Mouse (Mus musculus) forebrain, postnatal 0 days (tissue): ENCODE measurements around the gene Exosc8. TPM values are rescaled to one million over a fixed set of nuclear protein-coding genes. Genes with fewer than 3 reads are reported as not detected.

Experiments
- ATAC-seq: fragments of 200-750 bp; cut with Nextera tagmentation; 2 replicates; pipeline ENCODE4 v1.8.0; 2017; ENCODE audit warnings: mild to moderate bottlenecking, moderate library complexity
- DNase-seq: peaks from one replicate; pipeline ENCODE4 v3.0.0-alpha.2; 2015
- H3K27ac ChIP-seq: fragments of 300-500 bp; sonication (generic); 2 replicates; pipeline ENCODE4 v1.5.1; 2014; ENCODE audit warnings: low read depth, mild to moderate bottlenecking, antibody characterized with exemption, low read length, moderate library complexity, mixed read lengths
- H3K27me3 ChIP-seq: fragments of 300-500 bp; sonication (generic); 2 replicates; pipeline ENCODE4 v1.6.1; 2014; ENCODE audit warnings: mild to moderate bottlenecking, low read length, mixed read lengths; ENCODE audit not compliant: insufficient read depth
- H3K36me3 ChIP-seq: fragments of 300-500 bp; sonication (generic); 2 replicates; pipeline ENCODE4 v1.6.1; 2014; ENCODE audit warnings: mild to moderate bottlenecking, moderate library complexity; ENCODE audit not compliant: insufficient read depth
- H3K4me1 ChIP-seq: fragments of 300-500 bp; sonication (generic); 2 replicates; pipeline ENCODE4 v1.6.1; 2014; ENCODE audit warnings: antibody characterized with exemption; ENCODE audit not compliant: insufficient read depth
- H3K4me2 ChIP-seq: fragments of 300-500 bp; sonication (generic); 2 replicates; pipeline ENCODE4 v1.6.1; 2014; ENCODE audit warnings: low read depth, mild to moderate bottlenecking, moderate library complexity
- H3K4me3 ChIP-seq: fragments of 300-500 bp; sonication (generic); 2 replicates; pipeline ENCODE4 v1.5.1; 2014; ENCODE audit warnings: low read depth, low read length, mixed read lengths
- H3K9ac ChIP-seq: fragments of 300-500 bp; sonication (generic); 2 replicates; pipeline ENCODE4 v1.6.1; 2014; ENCODE audit warnings: mild to moderate bottlenecking
- H3K9me3 ChIP-seq: fragments of 300-500 bp; sonication (generic); 2 replicates; pipeline ENCODE4 v1.6.1; 2016; ENCODE audit warnings: low read length
- CTCF ChIP-seq: sonication (generic); IDR thresholded peaks from 2 replicates; pipeline ENCODE4 v1.5.1; 2016; ENCODE audit warnings: antibody characterized with exemption, control low read depth, low read depth
- WGBS: fragments of 180-500 bp; shearing (Covaris S2); extraction: QIAGEN DNeasy Blood & Tissue Kit; methylation state at CpG from one replicate; pipeline ENCODE4 v1.1.7; 2014; 5-methylcytosine and 5-hydroxymethylcytosine counted together
- polyA plus RNA-seq: library from polyadenylated mRNA; unstranded; fragments of >200 nt; fragmentation: Nextera tagmentation; extraction: Ambion mirVana; gene quantifications from 2 replicates; pipeline ENCODE4 v1.2.1, GENCODE M21; 2015
- total RNA-seq: library from RNA; depleted of rRNA; stranded (reverse); fragments of >200 nt; gene quantifications from 2 replicates; pipeline ENCODE4 v1.2.3, GENCODE M21; 2014

Gene Exosc8
- total and polyA plus RNA-seq, 2 experiments from 2014 or later, result 39.8 to 72.6 TPM

- no peak overlapping the region for H3K9ac ChIP-seq
- no peaks in the 10 kb centered on the region for H3K4me1 ChIP-seq
- no peak overlapping the region for H3K4me3 ChIP-seq
- no peak for ATAC-seq
- H3K36me3 ChIP-seq, result peaks cover 45% of the 10 kb centered on the region
- DNase-seq, result no peak
- H3K27me3 ChIP-seq, result no peaks in the 10 kb centered on the region
- WGBS, result 95% methylated on average over 5 of the region's 5 CpGs
- no peaks in the 10 kb centered on the region for H3K9me3 ChIP-seq
- H3K4me2 ChIP-seq, result no peak overlapping the region
- no peak overlapping the region for H3K27ac ChIP-seq
- TF ChIP-seq CTCF, result no peak
These were observed 35.4 kb downstream of the Exosc8 start for GRCm38 (mm10) chr3:54699759-54700301.

DNA sequence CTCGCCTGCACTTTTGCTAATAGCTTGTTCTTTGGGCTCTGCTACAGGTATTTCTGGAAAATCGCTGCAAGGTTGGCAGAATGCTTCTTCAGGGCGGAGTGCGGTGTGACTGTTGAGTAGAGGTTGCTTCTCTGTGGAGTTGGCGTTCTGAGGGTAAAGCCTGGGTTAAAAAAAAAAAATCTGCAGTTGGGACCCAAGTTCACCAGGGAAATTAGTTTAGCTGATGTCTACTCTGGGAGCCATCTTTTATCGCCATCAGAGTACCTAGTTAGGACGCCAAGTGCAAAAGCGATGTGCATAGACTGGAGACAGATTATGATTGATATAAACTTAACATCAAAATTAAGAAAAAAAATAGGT, 42.2 kb downstream of the Exosc8 start:
- no peak for TF ChIP-seq CTCF
- 1% methylated on average over 8 of the region's 8 CpGs for WGBS

GRCm38 (mm10) chr3:54692202-54693055, 42.8 kb downstream of the Exosc8 start, which contains the start of gene Supt20:
Gene Supt20 (plus strand): TSS chr3:54692807.
- peak; percentile 100 for ATAC-seq
- Histone ChIP-seq H3K4me2 (peak within 1 kb of the TSS; percentile 68), H3K4me3 (peak within 1 kb of the TSS; percentile 92), H3K4me1 (no peaks in the 10 kb centered on the region), H3K9ac (peak within 1 kb of the TSS; percentile 65), H3K36me3 (peaks cover 20% of the 10 kb centered on the region), H3K27ac (peak within 1 kb of the TSS; percentile 76), H3K9me3 (no peaks in the 10 kb centered on the region), H3K27me3 (no peaks in the 10 kb centered on the region)
- peak; percentile 94 for DNase-seq
- WGBS, result 4% methylated on average over 65 of the region's 65 CpGs
- TF ChIP-seq CTCF, result no peak

More for the DNA sequence above, 42.2 kb downstream of the Exosc8 start:
- Histone ChIP-seq H3K4me3 (peak overlapping the region; percentile 92), H3K9me3 (no peaks in the 10 kb centered on the region), H3K27ac (peak overlapping the region; percentile 76), H3K4me2 (peak overlapping the region; percentile 68), H3K9ac (peak overlapping the region; percentile 65), H3K27me3 (no peaks in the 10 kb centered on the region), H3K4me1 (no peaks in the 10 kb centered on the region), H3K36me3 (peaks cover 23% of the 10 kb centered on the region)
- no peak for DNase-seq
- no peak for ATAC-seq

- WGBS, result 58% methylated on average over 2 of the region's 2 CpGs
These were observed 46.1 kb downstream of the Exosc8 start for GRCm38 (mm10) chr3:54689091-54689490.

DNA sequence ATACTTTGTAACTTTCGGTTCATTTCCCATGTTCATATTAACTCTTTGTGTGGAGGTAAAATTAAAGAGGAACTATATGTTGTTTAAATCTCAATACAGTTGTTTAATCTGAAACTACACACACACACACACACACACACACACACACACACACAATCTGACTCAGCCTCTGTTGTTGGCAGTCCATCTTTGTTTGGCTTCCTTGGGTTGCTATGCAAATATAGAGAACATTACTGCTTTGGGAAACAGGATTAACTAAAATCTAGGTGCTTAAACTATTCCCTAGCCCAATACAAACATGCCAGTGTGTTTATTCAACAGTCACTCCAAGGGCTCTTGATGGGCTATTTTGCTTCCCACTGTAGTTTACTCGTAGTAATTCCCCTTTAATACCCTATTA, 47.9 kb downstream of the Exosc8 start:
- no peak for ATAC-seq
- TF ChIP-seq CTCF, result no peak
- Histone ChIP-seq H3K4me2 (no peak overlapping the region), H3K4me3 (no peak overlapping the region), H3K9me3 (no peaks in the 10 kb centered on the region), H3K27me3 (no peaks in the 10 kb centered on the region), H3K27ac (no peak overlapping the region), H3K4me1 (no peaks in the 10 kb centered on the region), H3K9ac (no peak overlapping the region), H3K36me3 (no peaks in the 10 kb centered on the region)
- 52% methylated on average over 2 of the region's 2 CpGs for WGBS
- no peak for DNase-seq

More at GRCm38 (mm10) chr3:54689091-54689490, 46.1 kb downstream of the Exosc8 start:
- ATAC-seq, result no peak
- Histone ChIP-seq H3K4me3 (no peak overlapping the region), H3K4me2 (no peak overlapping the region), H3K27ac (no peak overlapping the region), H3K9me3 (no peaks in the 10 kb centered on the region), H3K27me3 (no peaks in the 10 kb centered on the region), H3K36me3 (no peaks in the 10 kb centered on the region), H3K4me1 (no peaks in the 10 kb centered on the region), H3K9ac (no peak overlapping the region)
- DNase-seq, result peak; percentile 11
- peak; percentile 58 for TF ChIP-seq CTCF

- WGBS, result 93% methylated on average over 3 of the region's 3 CpGs
- no peaks in the 10 kb centered on the region for H3K27me3 ChIP-seq
- DNase-seq (no peak), ATAC-seq (no peak)
- H3K27ac ChIP-seq, result no peak overlapping the region
- no peak overlapping the region for H3K4me3 ChIP-seq
- no peak overlapping the region for H3K4me2 ChIP-seq
- H3K9me3 ChIP-seq, result no peaks in the 10 kb centered on the region
- no peaks in the 10 kb centered on the region for H3K4me1 ChIP-seq
- no peak for TF ChIP-seq CTCF
- no peaks in the 10 kb centered on the region for H3K36me3 ChIP-seq
- H3K9ac ChIP-seq, result no peak overlapping the region
These were observed 50.0 kb downstream of the Exosc8 start for GRCm38 (mm10) chr3:54685202-54685601.
